In genomic region chr2:73522891-73523290, GRCm38 (mm10) we compare ENCODE assay signal across 11 mouse cellular contexts. TPM values are rescaled to one million over a fixed set of nuclear protein-coding genes. Genes with fewer than 3 reads are reported as not detected.
DNase-seq lines count a peak whose midpoint lies in the region; ATAC-seq and TF ChIP-seq lines count a peak whose summit lies in the region.
"Had no signal": no experiment of that assay in that cellular context is flagged by ENCODE, and none has a peak within 500 bp of the region (broad histone marks: within the 10 kb centered on the region; RNA-seq: fewer than 3 reads in every experiment).

No protein-coding gene starts in this region.

- TF ChIP-seq CTCF in midbrain, postnatal 0 days (IDR thresholded peaks at IDR 0.05), result no peak

- H3K9me3 ChIP-seq in heart, embryonic 13.5 days, result no peaks in the 10 kb centered on the region
- no peaks in the 10 kb centered on the region for H3K9me3 ChIP-seq in midbrain, embryonic 10.5 days (replicated peaks)
- no peaks in the 10 kb centered on the region for H3K9me3 ChIP-seq in midbrain, postnatal 0 days (ENCODE audit: low read length)
- H3K9me3 ChIP-seq in embryonic facial prominence, embryonic 14.5 days (ENCODE audit: control insufficient read depth, low read length), result no peaks in the 10 kb centered on the region
- no peaks in the 10 kb centered on the region for H3K9me3 ChIP-seq in limb, embryonic 15.5 days
- H3K9me3 ChIP-seq: hindbrain, embryonic 15.5 days; stomach, embryonic 15.5 days had no signal

- peaks cover 34% of the 10 kb centered on the region for H3K4me1 ChIP-seq in heart, embryonic 13.5 days
- H3K4me1 ChIP-seq in midbrain, embryonic 10.5 days, result peaks cover 35% of the 10 kb centered on the region
- H3K4me1 ChIP-seq in midbrain, postnatal 0 days (ENCODE audit: insufficient read depth, low read length), result no peaks in the 10 kb centered on the region
- H3K4me1 ChIP-seq in embryonic facial prominence, embryonic 14.5 days (ENCODE audit: control insufficient read depth, insufficient read depth, low read length), result peaks cover 32% of the 10 kb centered on the region
- peaks cover 44% of the 10 kb centered on the region for H3K4me1 ChIP-seq in limb, embryonic 15.5 days

- no peaks in the 10 kb centered on the region for H3K36me3 ChIP-seq in heart, embryonic 13.5 days
- no peaks in the 10 kb centered on the region for H3K36me3 ChIP-seq in midbrain, embryonic 10.5 days
- H3K36me3 ChIP-seq in midbrain, postnatal 0 days (ENCODE audit: insufficient read depth, low read length), result no peaks in the 10 kb centered on the region
- no peaks in the 10 kb centered on the region for H3K36me3 ChIP-seq in embryonic facial prominence, embryonic 14.5 days (ENCODE audit: control insufficient read depth, insufficient read depth, low read length)
- H3K36me3 ChIP-seq in limb, embryonic 15.5 days, result peaks cover 3% of the 10 kb centered on the region; the same call in 1 of the 2 replicates
- H3K36me3 ChIP-seq: hindbrain, embryonic 15.5 days; stomach, embryonic 15.5 days had no signal

- ATAC-seq in heart, embryonic 13.5 days (ENCODE audit: extremely low read depth, insufficient number of reproducible peaks, low FRiP score, low TSS enrichment), result no peak
- no peak for ATAC-seq in midbrain, postnatal 0 days (ENCODE audit: low FRiP score)
- ATAC-seq in embryonic facial prominence, embryonic 14.5 days (ENCODE audit: low read depth), result no peak
- no peak for ATAC-seq in limb, embryonic 15.5 days (ENCODE audit: insufficient number of reproducible peaks, low FRiP score, low TSS enrichment, low read depth)
- no peak for ATAC-seq in inflammation-experienced regulatory T-cells, adult 6 months

- DNase-seq in heart, postnatal 36 days, result no peak
- DNase-seq in midbrain, embryonic 10.5 days (ENCODE audit: low spot score), result no peak
- no peak for DNase-seq in midbrain, postnatal 0 days (ENCODE audit: low spot score)
- no peak for DNase-seq in embryonic facial prominence, embryonic 14.5 days (ENCODE audit: low spot score)
- no peak for DNase-seq in embryo, embryonic 10.5 days (ENCODE audit: low spot score)
- DNase-seq: lung, postnatal 10 days had no signal

- H3K4me3 ChIP-seq in heart, embryonic 13.5 days, result no peak overlapping the region
- no peak overlapping the region for H3K4me3 ChIP-seq in midbrain, embryonic 10.5 days
- no peak overlapping the region for H3K4me3 ChIP-seq in midbrain, postnatal 0 days (ENCODE audit: low read depth, low read length)
- H3K4me3 ChIP-seq in embryonic facial prominence, embryonic 14.5 days (ENCODE audit: low read depth, low read length), result no peak overlapping the region
- H3K4me3 ChIP-seq in limb, embryonic 15.5 days, result no peak overlapping the region
- H3K4me3 ChIP-seq: hindbrain, embryonic 15.5 days; stomach, embryonic 15.5 days had no signal

- H3K27ac ChIP-seq in heart, embryonic 13.5 days (replicated peaks), result peak overlapping the region; percentile 59
- H3K27ac ChIP-seq in midbrain, embryonic 10.5 days (replicated peaks), result 0 out of 2 replicates have a peak overlapping the region, but pooled peaks have one; percentile 30
- H3K27ac ChIP-seq in midbrain, postnatal 0 days (ENCODE audit: low read depth, low read length), result no peak overlapping the region
- peak overlapping the region; percentile 42; the same call in 1 of the 2 replicates for H3K27ac ChIP-seq in embryonic facial prominence, embryonic 14.5 days (replicated peaks; ENCODE audit: low read depth, low read length)
- peak overlapping the region; percentile 52 for H3K27ac ChIP-seq in limb, embryonic 15.5 days
- H3K27ac ChIP-seq: hindbrain, embryonic 15.5 days had no signal

- 0 out of 2 replicates have a peak overlapping the region, but pooled peaks have one; percentile 3 for H3K4me2 ChIP-seq in heart, embryonic 13.5 days
- H3K4me2 ChIP-seq in midbrain, postnatal 0 days (ENCODE audit: low read depth, low read length, poor library complexity, severe bottlenecking), result no peak overlapping the region
- H3K4me2 ChIP-seq in embryonic facial prominence, embryonic 14.5 days (ENCODE audit: low read depth, low read length), result no peak overlapping the region
- no peak overlapping the region for H3K4me2 ChIP-seq in limb, embryonic 15.5 days
- H3K4me2 ChIP-seq: hindbrain, embryonic 15.5 days; stomach, embryonic 15.5 days had no signal

- 50% methylated on average over 8 of the region's 8 CpGs for WGBS in heart, embryonic 13.5 days
- 74% methylated on average over 8 of the region's 8 CpGs for WGBS in midbrain, embryonic 10.5 days
- WGBS in midbrain, postnatal 0 days, result 77% methylated on average over 8 of the region's 8 CpGs
- WGBS in embryonic facial prominence, embryonic 14.5 days, result 53% methylated on average over 8 of the region's 8 CpGs
- 62% methylated on average over 8 of the region's 8 CpGs for WGBS in limb, embryonic 15.5 days

- intact Hi-C loops in heart, postnatal 36 days (cut with DNase I), result no loop called here

- no peaks in the 10 kb centered on the region for H3K27me3 ChIP-seq in heart, embryonic 13.5 days (replicated peaks)
- H3K27me3 ChIP-seq in midbrain, embryonic 10.5 days (ENCODE audit: low read depth, poor library complexity, severe bottlenecking), result peaks cover under 1% of the 10 kb centered on the region; the same call in 1 of the 2 replicates
- 0 out of 2 replicates have a peak, but pooled peaks cover 4% of the 10 kb centered on the region for H3K27me3 ChIP-seq in midbrain, postnatal 0 days (ENCODE audit: insufficient read depth, low read length)
- H3K27me3 ChIP-seq in embryonic facial prominence, embryonic 14.5 days (replicated peaks; ENCODE audit: control insufficient read depth, insufficient read depth, low read length), result no peaks in the 10 kb centered on the region
- no peaks in the 10 kb centered on the region for H3K27me3 ChIP-seq in limb, embryonic 15.5 days
- H3K27me3 ChIP-seq: hindbrain, embryonic 15.5 days; stomach, embryonic 15.5 days had no signal

- peak overlapping the region; percentile 58; the same call in 1 of the 2 replicates for H3K9ac ChIP-seq in heart, embryonic 13.5 days
- no peak overlapping the region for H3K9ac ChIP-seq in midbrain, postnatal 0 days (replicated peaks; ENCODE audit: low read length, poor library complexity, severe bottlenecking)
- H3K9ac ChIP-seq in embryonic facial prominence, embryonic 14.5 days (ENCODE audit: low read depth, low read length), result peak overlapping the region; percentile 37; the same call in 1 of the 2 replicates
- no peak overlapping the region for H3K9ac ChIP-seq in limb, embryonic 15.5 days
- H3K9ac ChIP-seq: hindbrain, embryonic 15.5 days; stomach, embryonic 15.5 days had no signal

RNA-seq across cellular contexts. Expression of gene Wipf1, which starts 6.6 kb away (rescaled TPM):
- 4.0 and 5.0 TPM in 2 replicates for polyA plus RNA-seq in heart, embryonic 13.5 days (2015; fragmentation: Nextera tagmentation; extraction: Ambion mirVana)
- 10 to 100 TPM; 15.4 to 15.5 TPM for total RNA-seq in heart, postnatal 36 days (2021)
- polyA plus RNA-seq in midbrain, embryonic 10.5 days (2016; fragmentation: Nextera tagmentation; extraction: Ambion mirVana), result 7.4 and 7.6 TPM in 2 replicates
- total RNA-seq in midbrain, postnatal 0 days (2014; rRNA removed), result 1.8 and 4.3 TPM in 2 replicates
- polyA plus RNA-seq in midbrain, postnatal 0 days (2015; fragmentation: Nextera tagmentation; extraction: Ambion mirVana), result 2.1 and 2.4 TPM in 2 replicates
- polyA plus RNA-seq in embryonic facial prominence, embryonic 14.5 days (2014; fragmentation: Nextera tagmentation; extraction: Ambion mirVana), result 21.5 and 23.5 TPM in 2 replicates
- 15.1 TPM in 2 replicates for polyA plus RNA-seq in limb, embryonic 15.5 days (2015; fragmentation: Nextera tagmentation; extraction: Ambion mirVana)
- 100 to 1,000 TPM in 1 of 3 experiments, 10 to 100 TPM in 2; 61.5 to 101 (median 68.3) TPM for polyA plus RNA-seq in inflammation-experienced regulatory T-cells, adult 6 months (2017; shearing (Covaris generic))

RNA-seq across cellular contexts. Expression of gene Chrna1, which starts 57.2 kb away (rescaled TPM):
- polyA plus RNA-seq in heart, embryonic 13.5 days (2015; fragmentation: Nextera tagmentation; extraction: Ambion mirVana), result 0.15 and 0.37 TPM in 2 replicates
- total RNA-seq in heart, postnatal 36 days (2021), result not detected
- polyA plus RNA-seq in midbrain, embryonic 10.5 days (2016; fragmentation: Nextera tagmentation; extraction: Ambion mirVana), result 0.40 and 0.84 TPM in 2 replicates
- 0.22 TPM in 1 of 2 replicates, not detected in the other for total RNA-seq in midbrain, postnatal 0 days (2014; rRNA removed)
- 0.25 and 0.31 TPM in 2 replicates for polyA plus RNA-seq in midbrain, postnatal 0 days (2015; fragmentation: Nextera tagmentation; extraction: Ambion mirVana)
- polyA plus RNA-seq in embryonic facial prominence, embryonic 14.5 days (2014; fragmentation: Nextera tagmentation; extraction: Ambion mirVana), result 25.9 and 26.2 TPM in 2 replicates
- 10.8 and 24.1 TPM in 2 replicates for polyA plus RNA-seq in limb, embryonic 15.5 days (2015; fragmentation: Nextera tagmentation; extraction: Ambion mirVana)
- not detected for polyA plus RNA-seq in inflammation-experienced regulatory T-cells, adult 6 months (2017; shearing (Covaris generic))

Comparison
In these comparisons a context has a peak if more than half of its experiments do, and no peak if none do; other contexts are left out.
1. H3K9ac ChIP-seq: peak in heart, embryonic 13.5 days (single experiment) and embryonic facial prominence, embryonic 14.5 days (single experiment); none in midbrain, postnatal 0 days (single experiment) and limb, embryonic 15.5 days (single experiment).